Mouse (Mus musculus) heart, adult 2 months (tissue): ENCODE results near the gene Hist1h4b.

Experiments used
- CTCF ChIP-seq: fragments of 200-600 bp; IDR thresholded peaks from 2 replicates; pipeline ENCODE4 v1.8.1; 2022; ENCODE audit warnings: antibody characterized with exemption, mild to moderate bottlenecking, moderate library complexity
- POLR2A ChIP-seq: fragments of 200-500 bp; IDR thresholded peaks from 2 replicates; pipeline ENCODE4 v1.6.1; 2011; ENCODE audit warnings: mild to moderate bottlenecking, low read depth, low read length, control low read depth; ENCODE audit not compliant: insufficient read depth

- no peak for TF ChIP-seq CTCF
- TF ChIP-seq POLR2A, result no peak
Measured at GRCm38 (mm10) chr13:23717176-23717575, 39.6 kb upstream of the Hist1h4b start.
